Mouse (Mus musculus) CD4-positive naive resting alpha-beta T cell, adult 57 days (primary cell): Measurements from ENCODE around the gene Fer1l5. TPM values are rescaled to one million over a fixed set of nuclear protein-coding genes. Genes with fewer than 3 reads are reported as not detected.

Experiments
- total RNA-seq: library from RNA; stranded (reverse); gene quantifications from one replicate; pipeline ENCODE4 v1.2.4, GENCODE M21; 2023

Fer1l5 gene
- not detected for total RNA-seq

DNA sequence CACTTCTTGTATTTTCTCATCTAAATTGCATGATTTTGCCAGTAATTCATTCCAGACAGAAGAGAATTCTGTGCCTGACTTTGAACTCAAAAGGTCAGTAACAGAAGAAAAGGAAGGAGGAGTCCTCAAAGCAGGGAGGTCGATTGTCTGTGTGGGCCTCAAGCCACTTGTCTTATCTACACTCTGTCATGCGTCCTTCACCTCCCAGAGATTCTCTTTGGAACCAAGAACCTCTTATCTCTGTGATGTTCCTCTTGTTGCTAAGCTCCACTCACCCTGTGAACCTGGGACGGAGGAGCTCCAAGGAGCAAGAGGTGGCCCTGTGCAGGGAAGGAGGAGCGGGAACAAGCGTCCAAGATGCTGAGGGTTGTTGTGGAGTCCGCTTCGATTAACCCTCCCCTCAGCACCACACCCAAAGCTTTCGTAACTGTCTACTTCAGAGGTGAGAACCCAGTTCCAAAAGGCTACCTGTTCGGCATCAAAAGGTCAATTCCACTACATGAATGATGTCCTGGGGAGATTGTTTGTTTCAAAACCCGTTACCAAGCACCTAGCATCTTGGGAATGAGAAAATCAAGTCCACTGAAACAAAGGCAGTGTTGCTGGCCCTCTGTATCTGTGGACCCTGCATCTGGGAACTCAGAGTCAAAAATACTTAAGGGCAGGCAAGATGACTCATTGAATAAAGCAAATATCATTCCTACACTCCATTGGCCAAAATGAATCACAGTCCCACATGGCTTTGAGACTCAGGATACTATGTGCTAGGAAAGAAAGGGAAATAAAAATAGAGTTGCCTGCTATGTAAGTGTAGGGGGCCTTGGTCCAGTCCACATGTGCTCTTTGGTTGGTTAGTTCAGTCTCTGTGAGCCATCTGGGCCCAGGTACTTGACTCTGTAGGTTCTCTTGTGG is at the start of gene Fer1l5:
TSS of gene Fer1l5 (plus strand) at position 358 of the 912 bp plus-strand sequence.

DNA sequence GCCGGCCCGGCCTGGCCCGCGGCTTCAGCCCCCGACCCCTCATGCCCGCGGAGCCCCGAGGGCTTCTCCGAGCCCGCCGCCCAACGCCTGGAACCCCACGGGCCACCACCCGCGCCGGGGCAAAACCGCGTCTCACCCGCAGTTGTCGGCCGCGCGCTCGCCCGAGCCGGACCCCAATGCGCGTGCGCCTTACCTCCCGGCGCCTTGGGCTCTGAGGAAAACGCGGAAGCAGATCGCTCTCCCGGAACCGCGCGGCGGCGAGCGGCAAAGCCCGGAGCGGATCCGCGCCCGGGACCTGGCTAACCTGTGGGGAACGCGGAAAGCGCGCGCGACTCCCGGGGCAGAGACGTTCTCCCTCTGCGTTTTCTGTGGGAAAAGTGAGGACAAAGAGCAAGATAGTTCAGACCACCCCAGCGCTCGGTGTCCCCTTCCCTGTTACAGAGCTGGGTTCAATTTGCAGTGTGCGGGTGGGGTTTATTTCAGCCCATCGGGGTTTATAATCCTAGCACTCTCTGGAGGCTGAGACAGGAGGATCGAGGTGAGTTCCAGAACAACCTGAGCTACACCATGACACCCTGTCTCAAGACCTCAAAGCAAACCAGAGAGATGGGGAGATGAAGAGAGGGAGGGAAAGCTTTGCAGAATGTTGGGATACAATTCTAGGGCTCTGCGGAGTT is 3.0 kb upstream of the Fer1l5 start, which contains the start of gene Kansl3:
TSS of gene Kansl3 (minus strand) at position 213 of the 677 bp plus-strand sequence.

DNA sequence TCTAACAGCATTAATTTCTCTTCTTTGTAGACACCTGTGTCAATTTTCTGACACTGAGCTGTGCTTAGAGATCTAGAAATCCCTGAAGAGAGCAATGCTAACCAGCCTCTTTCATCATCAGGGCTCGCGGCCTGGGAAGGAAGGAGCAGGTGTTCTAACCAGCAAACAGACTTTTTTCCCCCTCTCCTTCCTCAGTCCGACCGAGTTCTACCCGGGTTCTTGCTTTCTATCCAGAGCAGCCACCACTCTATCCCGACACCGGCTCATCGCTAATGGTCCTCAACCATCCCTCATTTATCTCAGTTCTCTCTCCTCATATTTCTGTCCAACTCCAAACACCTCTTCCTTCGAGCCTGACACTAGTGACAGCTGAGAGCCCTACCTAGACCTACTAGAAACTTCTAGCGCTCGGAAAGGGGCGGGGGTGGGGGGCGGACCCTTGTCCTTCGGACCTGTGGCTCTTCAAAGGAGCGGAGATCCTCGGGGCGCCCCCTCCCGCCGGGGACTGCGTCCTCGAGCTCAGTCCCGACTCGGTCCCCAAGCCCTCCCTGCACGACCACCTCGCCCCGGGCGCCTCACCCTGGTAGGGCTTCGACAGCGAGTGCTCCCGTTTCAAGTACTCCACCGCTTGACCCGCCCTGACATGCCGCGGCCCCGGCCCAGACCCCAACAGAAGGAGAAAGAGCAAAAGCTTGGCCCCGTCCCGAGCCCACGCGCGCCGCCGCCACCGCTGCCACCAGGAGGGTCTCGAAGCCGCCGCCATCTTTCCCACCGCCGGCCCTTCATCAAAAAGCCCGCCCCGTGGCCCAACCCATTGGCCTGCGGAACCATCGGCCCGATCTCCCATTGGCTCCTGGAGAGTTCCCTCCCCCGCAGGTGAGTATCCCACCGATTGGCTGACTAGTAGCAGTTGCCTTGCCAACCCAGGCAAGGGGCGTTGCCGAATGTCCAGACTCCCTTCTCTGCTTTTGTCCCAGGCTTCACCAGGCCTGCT is 72.7 kb downstream of the Fer1l5 start, which contains the start of gene Lman2l:
TSS of gene Lman2l (minus strand) at position 801 of the 994 bp plus-strand sequence.

DNA sequence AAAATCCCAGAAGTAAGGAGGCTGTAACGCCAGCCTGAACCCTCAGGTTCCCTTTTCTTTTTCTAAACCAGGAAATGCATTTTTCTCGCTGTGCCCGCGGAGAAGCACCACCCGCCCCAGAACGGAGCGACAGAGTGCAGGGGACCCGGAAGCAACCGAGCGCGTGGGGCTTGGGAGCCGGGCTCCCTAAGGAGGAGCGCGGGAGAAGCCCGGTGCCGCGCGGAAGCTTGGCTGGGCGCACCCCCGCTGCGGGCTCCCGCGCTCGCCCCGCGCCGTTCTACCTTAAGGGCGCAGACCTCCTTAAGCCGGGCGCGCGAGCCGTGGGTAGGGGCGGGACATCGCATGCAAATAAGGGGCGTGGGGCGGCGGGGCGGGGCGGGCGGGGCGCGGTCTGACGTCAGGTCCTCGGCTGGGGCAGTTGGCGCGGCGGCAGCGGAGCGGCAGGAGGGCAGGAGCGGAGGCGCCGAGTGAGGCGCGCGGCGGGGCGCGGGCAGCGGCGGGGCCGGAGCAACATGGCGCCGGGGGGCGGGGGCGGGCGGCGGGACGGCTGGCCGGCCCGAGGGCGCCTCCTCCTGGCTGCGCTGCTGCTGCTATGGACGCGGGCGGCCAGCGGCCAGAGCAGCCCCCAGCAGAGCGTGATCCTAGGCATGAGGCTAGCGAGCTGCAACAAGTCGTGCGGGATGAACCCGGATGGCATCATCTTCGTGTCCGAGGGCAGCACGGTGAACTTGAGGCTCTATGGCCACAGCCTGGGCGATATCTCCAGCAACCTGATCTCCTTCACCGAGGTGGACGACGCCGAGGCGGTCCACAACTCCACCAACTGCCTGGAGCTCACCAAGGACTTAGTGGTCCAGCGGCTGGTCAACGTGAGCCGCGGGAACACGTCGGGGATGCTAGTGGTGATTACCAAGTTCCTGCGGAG is 99.4 kb downstream of the Fer1l5 start, which contains the start of gene Cnnm4:
TSS of gene Cnnm4 (plus strand) at position 440 of the 925 bp plus-strand sequence.

Other genes starting within 250 kb of the Fer1l5 start
- 99.6 TPM for gene Uggt1, start 127.6 kb upstream of the Fer1l5 start, total RNA-seq
- gene Neurl3, start 97.6 kb upstream of the Fer1l5 start, total RNA-seq: 77.3 TPM
- 593 TPM for gene Arid5a, start 64.6 kb upstream of the Fer1l5 start, total RNA-seq
- 99.8 TPM for gene Kansl3, start 3.1 kb upstream of the Fer1l5 start, total RNA-seq
- gene Lman2l, start 73.0 kb downstream of the Fer1l5 start, total RNA-seq: 25.6 TPM
- 19.5 TPM for gene Cnnm4, start 99.3 kb downstream of the Fer1l5 start, total RNA-seq
- gene Cnnm3, start 139.6 kb downstream of the Fer1l5 start, total RNA-seq: 47.6 TPM
- gene Ankrd23, start 164.6 kb downstream of the Fer1l5 start, total RNA-seq: 31.5 TPM
- not detected for gene Gm42417, start 167.1 kb downstream of the Fer1l5 start, total RNA-seq
- gene Ankrd39, start 175.2 kb downstream of the Fer1l5 start, total RNA-seq: 26.5 TPM
- 1.4 TPM for gene Sema4c, start 186.1 kb downstream of the Fer1l5 start, total RNA-seq